ENCODE assay signal across 8 mouse cellular contexts in the genomic region with DNA sequence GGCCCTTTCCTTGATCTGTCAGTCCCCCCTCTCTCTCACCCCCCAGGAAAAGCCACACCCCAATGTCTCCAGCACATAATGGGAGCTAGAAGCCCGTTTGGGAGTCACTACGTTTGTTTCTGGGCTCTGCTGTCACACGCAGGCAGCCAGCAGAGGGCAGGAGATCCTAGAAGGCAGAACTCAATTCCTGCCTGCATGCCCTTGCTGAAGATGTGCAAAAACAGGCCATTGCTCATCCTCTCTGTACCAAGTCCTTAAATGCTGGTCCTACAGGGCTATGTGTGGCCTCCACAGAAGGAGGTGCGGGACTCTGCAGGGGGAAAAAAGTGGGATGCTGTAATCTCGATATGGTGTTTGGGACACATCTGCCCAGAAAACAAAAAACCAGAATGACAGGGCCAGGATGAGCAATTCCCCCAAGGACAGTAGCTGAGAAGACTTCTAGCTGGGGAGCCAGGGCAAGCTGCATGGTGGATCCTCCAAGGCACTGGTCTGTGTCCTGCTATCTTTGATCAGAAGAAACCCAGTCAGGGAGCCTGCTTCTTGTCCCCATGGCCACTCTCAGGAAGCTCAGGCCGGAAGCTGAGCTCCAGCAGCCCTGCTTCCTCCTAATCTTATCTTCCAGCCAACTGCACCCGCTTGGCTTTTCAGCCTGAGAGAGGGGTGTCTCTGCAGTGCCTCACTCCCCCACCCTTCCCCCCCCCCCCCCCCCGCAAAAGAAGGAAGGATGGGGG. TPM values are rescaled to one million over a fixed set of nuclear protein-coding genes. Genes with fewer than 3 reads are reported as not detected.
A peak's percentile ranks its signal among the peaks of the same experiment; 100 is the strongest.
DNase-seq lines count a peak whose midpoint lies in the region; ATAC-seq and TF ChIP-seq lines count a peak whose summit lies in the region.

No protein-coding gene starts in this region.

- no peaks in the 10 kb centered on the region for H3K36me3 ChIP-seq in testis, adult 2 months (ENCODE audit: control insufficient read depth, insufficient read depth, low read length)
- H3K36me3 ChIP-seq in limb, embryonic 11.5 days (ENCODE audit: control insufficient read depth, insufficient read depth, low read length): no peaks in the 10 kb centered on the region; the same call in 1 of the 2 replicates
- no peaks in the 10 kb centered on the region for H3K36me3 ChIP-seq in midbrain, embryonic 12.5 days

- H3K27ac ChIP-seq in testis, adult 2 months (ENCODE audit: control insufficient read depth, insufficient read depth, low read depth, low read length): no peak overlapping the region
- no peak overlapping the region for H3K27ac ChIP-seq in limb, embryonic 11.5 days (replicated peaks; ENCODE audit: low read depth, low read length)
- no peak overlapping the region for H3K27ac ChIP-seq in midbrain, embryonic 12.5 days (replicated peaks)

- TF ChIP-seq CTCF in testis, adult 2 months (IDR thresholded peaks at IDR 0.05; ENCODE audit: control insufficient read depth, insufficient read depth, insufficient replicate concordance, low read depth, low read length): peak; percentile 66; the same call in 1 of the 2 replicates

- H3K9me3 ChIP-seq in limb, embryonic 11.5 days (ENCODE audit: control insufficient read depth, low read length): no peaks in the 10 kb centered on the region
- no peaks in the 10 kb centered on the region for H3K9me3 ChIP-seq in midbrain, embryonic 12.5 days

- peaks cover 5% of the 10 kb centered on the region for H3K4me1 ChIP-seq in testis, adult 2 months (ENCODE audit: control insufficient read depth, insufficient read depth, low read length)
- peaks cover 13% of the 10 kb centered on the region for H3K4me1 ChIP-seq in limb, embryonic 11.5 days (ENCODE audit: control insufficient read depth, insufficient read depth, low read length)
- H3K4me1 ChIP-seq in midbrain, embryonic 12.5 days: peaks cover 9% of the 10 kb centered on the region; the same call in 1 of the 2 replicates

- ATAC-seq in granulocyte monocyte progenitor cell, adult 5-6 weeks (replicated peaks; ENCODE audit: poor library complexity, severe bottlenecking): peak; percentile 65
- ATAC-seq in limb, embryonic 11.5 days (ENCODE audit: insufficient number of reproducible peaks, low FRiP score, low TSS enrichment, low read depth): no peak
- peak; percentile 17; the same call in 1 of the 2 replicates for ATAC-seq in midbrain, embryonic 12.5 days (ENCODE audit: low FRiP score, low read depth)

- TF ChIP-seq POLR2A in testis, adult 2 months (IDR thresholded peaks at IDR 0.05; ENCODE audit: control insufficient read depth, low read depth, low read length): no peak

- DNase-seq in testis, postnatal 14 days (ENCODE audit: low spot score): no peak
- peak; percentile 81 for DNase-seq in embryo, embryonic 10.5 days (ENCODE audit: low spot score)
- DNase-seq in kidney, adult 18-20 months: peak; percentile 74
- peak; percentile 73 for DNase-seq in limb, embryonic 11.5 days (ENCODE audit: low spot score)
- DNase-seq in spleen, postnatal 14 days (ENCODE audit: low spot score in 2 of 2): peak; percentile 45 to 58

- no peak overlapping the region for H3K9ac ChIP-seq in limb, embryonic 11.5 days (ENCODE audit: low read length)
- no peak overlapping the region; the same call in 1 of the 2 replicates for H3K9ac ChIP-seq in midbrain, embryonic 12.5 days (replicated peaks)

- H3K4me2 ChIP-seq in limb, embryonic 11.5 days (ENCODE audit: low read depth, severe bottlenecking): no peak overlapping the region
- no peak overlapping the region for H3K4me2 ChIP-seq in midbrain, embryonic 12.5 days (replicated peaks)

- 34% methylated on average over 8 of the region's 8 CpGs for WGBS in limb, embryonic 11.5 days
- WGBS in midbrain, embryonic 12.5 days: 28% methylated on average over 7 of the region's 8 CpGs

- no peak overlapping the region for H3K4me3 ChIP-seq in testis, adult 2 months (ENCODE audit: control insufficient read depth, low read depth, low read length)
- H3K4me3 ChIP-seq in limb, embryonic 11.5 days (ENCODE audit: low read depth, low read length): no peak overlapping the region
- no peak overlapping the region for H3K4me3 ChIP-seq in midbrain, embryonic 12.5 days

- no peaks in the 10 kb centered on the region for H3K27me3 ChIP-seq in testis, adult 2 months (ENCODE audit: control insufficient read depth, insufficient read depth, low read length)
- no peaks in the 10 kb centered on the region for H3K27me3 ChIP-seq in limb, embryonic 11.5 days (ENCODE audit: control insufficient read depth, insufficient read depth, low read length)
- H3K27me3 ChIP-seq in midbrain, embryonic 12.5 days: no peaks in the 10 kb centered on the region

RNA-seq across cellular contexts. Expression of a gene that starts 10.4 kb away (rescaled TPM):
- 0.11 and 0.14 TPM in 2 replicates for polyA plus RNA-seq in testis, adult 2 months (2012; rRNA removed)
- 0.32 and 0.64 TPM in 2 replicates for total RNA-seq in granulocyte monocyte progenitor cell, adult 5-6 weeks (2014; fragmentation: Nextera tagmentation)
- total RNA-seq in granulocyte monocyte progenitor cell, adult 5-6 weeks (2017): 0.31 TPM in 1 of 2 replicates, not detected in the other
- 0.14 and 0.20 TPM in 2 replicates for polyA plus RNA-seq in limb, embryonic 11.5 days (2014; fragmentation: Nextera tagmentation; extraction: Ambion mirVana)
- 0.13 TPM in 1 of 2 replicates, not detected in the other for polyA plus RNA-seq in midbrain, embryonic 12.5 days (2016; fragmentation: Nextera tagmentation; extraction: Ambion mirVana)

RNA-seq across cellular contexts. Expression of a gene that starts 22.4 kb away (rescaled TPM):
- polyA plus RNA-seq in testis, adult 2 months (2012; rRNA removed): 0.85 and 2.2 TPM in 2 replicates
- total RNA-seq in granulocyte monocyte progenitor cell, adult 5-6 weeks (2014; fragmentation: Nextera tagmentation): 3.2 and 5.2 TPM in 2 replicates
- total RNA-seq in granulocyte monocyte progenitor cell, adult 5-6 weeks (2017): 1.2 and 1.3 TPM in 2 replicates
- polyA plus RNA-seq in limb, embryonic 11.5 days (2014; fragmentation: Nextera tagmentation; extraction: Ambion mirVana): 2.5 and 2.7 TPM in 2 replicates
- polyA plus RNA-seq in midbrain, embryonic 12.5 days (2016; fragmentation: Nextera tagmentation; extraction: Ambion mirVana): 7.2 and 8.6 TPM in 2 replicates

RNA-seq across cellular contexts. Expression of a gene that starts 36.4 kb away (rescaled TPM):
- 98.0 and 110 TPM in 2 replicates for polyA plus RNA-seq in testis, adult 2 months (2012; rRNA removed)
- total RNA-seq in granulocyte monocyte progenitor cell, adult 5-6 weeks (2014; fragmentation: Nextera tagmentation): 34.8 and 43.7 TPM in 2 replicates
- 22.0 and 26.2 TPM in 2 replicates for total RNA-seq in granulocyte monocyte progenitor cell, adult 5-6 weeks (2017)
- polyA plus RNA-seq in limb, embryonic 11.5 days (2014; fragmentation: Nextera tagmentation; extraction: Ambion mirVana): 14.0 and 15.7 TPM in 2 replicates
- polyA plus RNA-seq in midbrain, embryonic 12.5 days (2016; fragmentation: Nextera tagmentation; extraction: Ambion mirVana): 20.6 and 21.6 TPM in 2 replicates

RNA-seq across cellular contexts. Expression of a gene that starts 43.6 kb away (rescaled TPM):
- 0.05 and 0.06 TPM in 2 replicates for polyA plus RNA-seq in testis, adult 2 months (2012; rRNA removed)
- 0.58 TPM in 1 of 2 replicates, not detected in the other for total RNA-seq in granulocyte monocyte progenitor cell, adult 5-6 weeks (2014; fragmentation: Nextera tagmentation)
- total RNA-seq in granulocyte monocyte progenitor cell, adult 5-6 weeks (2017): not detected in 2 replicates
- not detected in 2 replicates for polyA plus RNA-seq in limb, embryonic 11.5 days (2014; fragmentation: Nextera tagmentation; extraction: Ambion mirVana)
- polyA plus RNA-seq in midbrain, embryonic 12.5 days (2016; fragmentation: Nextera tagmentation; extraction: Ambion mirVana): not detected in 2 replicates
